Mouse (Mus musculus): ENCODE results near the gene A1cf.

GRCm38 (mm10) chr19:31963147-31963546, 94.6 kb downstream of the A1cf start:
- TF ChIP-seq EP300 (IDR thresholded peaks at IDR 0.05; ENCODE audit: low read depth) (no peak), CTCF (IDR thresholded peaks at IDR 0.05; ENCODE audit: low read depth) (no peak)

Measured in liver, postnatal 0 days (tissue).